Mouse (Mus musculus) E14TG2a.4 (cell line): Measurements from ENCODE around the gene Dop1a.

ENCODE experiments used
- H3K27me3 ChIP-seq: 2 replicates; pipeline ENCODE4 v1.6.1; 2014; ENCODE audit warnings: low read length, control low read depth; ENCODE audit not compliant: insufficient read depth
- H3K36me3 ChIP-seq: 2 replicates; pipeline ENCODE4 v1.6.1; 2014; ENCODE audit warnings: low read length, control low read depth; ENCODE audit not compliant: insufficient read depth
- H3K4me1 ChIP-seq: replicated peaks from 2 replicates; pipeline ENCODE4 v1.6.1; 2014; ENCODE audit warnings: low read depth, low read length, control low read depth
- H3K4me3 ChIP-seq: replicated peaks from 2 replicates; pipeline ENCODE4 v1.5.1; 2014; ENCODE audit warnings: mild to moderate bottlenecking, low read length
- H3K9me3 ChIP-seq: 2 replicates; pipeline ENCODE4 v1.6.1; 2014; ENCODE audit warnings: low read length, control low read depth
- CTCF ChIP-seq: conservative IDR thresholded peaks from 2 replicates; pipeline ENCODE4 v1.5.1; 2014; ENCODE audit warnings: low read length
- NANOG ChIP-seq: IDR thresholded peaks from 2 replicates; pipeline ENCODE4 v1.6.1; 2014; ENCODE audit warnings: borderline replicate concordance, low read length, mixed read lengths
- POU5F1 ChIP-seq: IDR thresholded peaks from 2 replicates; pipeline ENCODE4 v1.6.1; 2014; ENCODE audit warnings: low read length, borderline replicate concordance

Gene Dop1a

GRCm38 (mm10) chr9:86466990-86467870 lies at the start of gene Dop1a:
Gene Dop1a, plus strand, starts transcription at chr9:86467154.
- peaks cover 9% of the 10 kb centered on the region for H3K27me3 ChIP-seq
- peak within 1 kb of the TSS; percentile 94 for H3K4me3 ChIP-seq
- H3K36me3 ChIP-seq, result no peaks in the 10 kb centered on the region
- no peaks in the 10 kb centered on the region for H3K9me3 ChIP-seq
- H3K4me1 ChIP-seq, result peaks cover 18% of the 10 kb centered on the region
- no peak for TF ChIP-seq NANOG

- no peaks in the 10 kb centered on the region for H3K27me3 ChIP-seq
Observed at GRCm38 (mm10) chr9:86417971-86418370, 49.0 kb upstream of the Dop1a start.

GRCm38 (mm10) chr9:86419366-86419765 lies 47.6 kb upstream of the Dop1a start:
- H3K27me3 ChIP-seq, result no peaks in the 10 kb centered on the region
- no peak for TF ChIP-seq POU5F1
- no peak for TF ChIP-seq CTCF
- TF ChIP-seq NANOG, result no peak
- no peaks in the 10 kb centered on the region for H3K9me3 ChIP-seq

More at GRCm38 (mm10) chr9:86417971-86418370, 49.0 kb upstream of the Dop1a start:
- TF ChIP-seq NANOG (no peak), POU5F1 (no peak), CTCF (no peak)
- Histone ChIP-seq H3K9me3 (no peaks in the 10 kb centered on the region), H3K36me3 (no peaks in the 10 kb centered on the region), H3K4me3 (no peak overlapping the region), H3K4me1 (no peaks in the 10 kb centered on the region)

GRCm38 (mm10) chr9:86423331-86423730 lies 43.6 kb upstream of the Dop1a start:
- TF ChIP-seq POU5F1 (no peak), NANOG (no peak), CTCF (no peak)
- Histone ChIP-seq H3K4me3 (no peak overlapping the region), H3K4me1 (no peaks in the 10 kb centered on the region), H3K9me3 (no peaks in the 10 kb centered on the region), H3K36me3 (no peaks in the 10 kb centered on the region), H3K27me3 (no peaks in the 10 kb centered on the region)

More at GRCm38 (mm10) chr9:86419366-86419765, 47.6 kb upstream of the Dop1a start:
- Histone ChIP-seq H3K4me1 (no peaks in the 10 kb centered on the region), H3K4me3 (no peak overlapping the region), H3K36me3 (no peaks in the 10 kb centered on the region)

- TF ChIP-seq POU5F1, result no peak
- no peak for TF ChIP-seq NANOG
- no peak for TF ChIP-seq CTCF
- Histone ChIP-seq H3K4me1 (no peaks in the 10 kb centered on the region), H3K36me3 (no peaks in the 10 kb centered on the region), H3K9me3 (no peaks in the 10 kb centered on the region), H3K27me3 (no peaks in the 10 kb centered on the region), H3K4me3 (no peak overlapping the region)
Observed at GRCm38 (mm10) chr9:86435510-86435909, 31.4 kb upstream of the Dop1a start.

- Histone ChIP-seq H3K9me3 (no peaks in the 10 kb centered on the region), H3K4me3 (no peak overlapping the region), H3K27me3 (no peaks in the 10 kb centered on the region), H3K4me1 (no peaks in the 10 kb centered on the region), H3K36me3 (no peaks in the 10 kb centered on the region)
- no peak for TF ChIP-seq NANOG
- no peak for TF ChIP-seq CTCF
- no peak for TF ChIP-seq POU5F1
Observed at GRCm38 (mm10) chr9:86436608-86437007, 30.3 kb upstream of the Dop1a start.

- TF ChIP-seq POU5F1 (no peak), CTCF (no peak), NANOG (no peak)
- no peaks in the 10 kb centered on the region for H3K4me1 ChIP-seq
- H3K9me3 ChIP-seq, result no peaks in the 10 kb centered on the region
- H3K36me3 ChIP-seq, result no peaks in the 10 kb centered on the region
- no peak overlapping the region for H3K4me3 ChIP-seq
- no peaks in the 10 kb centered on the region for H3K27me3 ChIP-seq
Observed at GRCm38 (mm10) chr9:86438337-86439009, 28.5 kb upstream of the Dop1a start.

GRCm38 (mm10) chr9:86442248-86442647 lies 24.7 kb upstream of the Dop1a start:
- H3K9me3 ChIP-seq, result no peaks in the 10 kb centered on the region
- H3K27me3 ChIP-seq, result no peaks in the 10 kb centered on the region
- no peak overlapping the region for H3K4me3 ChIP-seq
- no peaks in the 10 kb centered on the region for H3K4me1 ChIP-seq
- TF ChIP-seq NANOG, result no peak
- TF ChIP-seq CTCF, result no peak
- TF ChIP-seq POU5F1, result no peak
- H3K36me3 ChIP-seq, result no peaks in the 10 kb centered on the region
